Mouse (Mus musculus) frontal cortex, adult 2 months (tissue): ENCODE measurements around the gene Pafah1b2. TPM values are rescaled to one million over a fixed set of nuclear protein-coding genes. Genes with fewer than 3 reads are reported as not detected.

ENCODE experiments used
- polyA plus RNA-seq: library from polyadenylated mRNA; depleted of rRNA; stranded (reverse); fragments of >200 nt; gene quantifications from 2 replicates; pipeline ENCODE4 v1.2.3, GENCODE M21; 2012; rRNA removed

The Pafah1b2 gene
- polyA plus RNA-seq, 1 experiment: 106 TPM

Other genes with a start within 250 kb of the Pafah1b2 start
- gene Cep164, start 184.0 kb downstream of the Pafah1b2 start, polyA plus RNA-seq: 26.1 and 26.5 TPM in 2 replicates
- gene Bace1, start 174.1 kb downstream of the Pafah1b2 start, polyA plus RNA-seq: 52.5 and 53.3 TPM in 2 replicates
- 26.8 and 31.3 TPM in 2 replicates for gene Pcsk7, start 106.2 kb downstream of the Pafah1b2 start, polyA plus RNA-seq
- gene Rnf214, start 105.8 kb downstream of the Pafah1b2 start, polyA plus RNA-seq: 43.9 and 47.3 TPM in 2 replicates
- 15.4 and 21.4 TPM in 2 replicates for gene Tagln, start 76.6 kb downstream of the Pafah1b2 start, polyA plus RNA-seq
- 103 and 112 TPM in 2 replicates for gene Sidt2, start 57.4 kb downstream of the Pafah1b2 start, polyA plus RNA-seq
- gene Sik3, start 130 bp upstream of the Pafah1b2 start, polyA plus RNA-seq: 54.9 and 56.6 TPM in 2 replicates
- 2.4 and 4.1 TPM in 2 replicates for gene Apoa1, start 215.9 kb upstream of the Pafah1b2 start, polyA plus RNA-seq
- 0.38 and 0.90 TPM in 2 replicates for gene Apoc3, start 222.9 kb upstream of the Pafah1b2 start, polyA plus RNA-seq
- gene Apoa4, start 228.0 kb upstream of the Pafah1b2 start, polyA plus RNA-seq: 0.26 and 0.76 TPM in 2 replicates